Mouse (Mus musculus): ENCODE measurements around the gene Slc25a18.

DNA sequence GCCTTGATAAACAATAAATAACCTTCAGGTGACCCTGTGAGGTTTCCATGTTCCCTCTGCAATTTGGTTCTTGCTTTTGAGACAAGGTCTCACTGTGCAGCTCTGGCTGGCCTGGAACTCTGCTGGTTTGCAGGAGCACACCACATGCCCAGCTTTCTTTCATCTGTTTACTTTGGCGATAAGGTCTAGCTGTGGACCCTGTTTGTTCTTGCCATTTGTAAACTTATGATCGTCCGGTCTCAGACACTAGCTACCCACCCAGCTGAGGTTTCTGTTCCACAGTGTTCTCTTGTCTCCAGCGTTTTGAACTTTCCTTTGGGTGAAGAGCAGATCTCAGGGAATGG is 34.3 kb downstream of the Slc25a18 start:
- no peak for TF ChIP-seq E2F4 (IDR thresholded peaks at IDR 0.05; ENCODE audit: insufficient read depth)
- no peak for TF ChIP-seq POLR2AphosphoS2 (IDR thresholded peaks at IDR 0.05; ENCODE audit: insufficient read length, low read depth)
- TF ChIP-seq POLR2A (IDR thresholded peaks at IDR 0.05; ENCODE audit: insufficient read length, low read depth), result no peak
- no peak for TF ChIP-seq MYOG (IDR thresholded peaks at IDR 0.05; ENCODE audit: control insufficient read depth in 1 of 3, insufficient read depth in 1 of 3, insufficient read length in 2 of 3, low read depth in 2 of 3)
- TF ChIP-seq MYOD1 (IDR thresholded peaks at IDR 0.05; ENCODE audit: control insufficient read depth in 1 of 3, insufficient read length in 2 of 3, low read depth in 2 of 3), result no peak
